Mouse (Mus musculus) gastrocnemius, adult 18-20 months (tissue): ENCODE results near the gene Acot7. TPM values are rescaled to one million over a fixed set of nuclear protein-coding genes. Genes with fewer than 3 reads are reported as not detected.
A peak's percentile ranks its signal among the peaks of the same experiment; 100 is the strongest.

ENCODE experiments used
- DNase-seq: peaks from one replicate; pipeline ENCODE4 v3.0.0; 2021; ENCODE audit warnings: low spot score
- total RNA-seq, 2 experiments: library from RNA; stranded (reverse); gene quantifications; 2 replicates each; pipeline ENCODE4 v1.2.3; 2021

Gene Acot7
- total RNA-seq, 2 experiments from 2014 or later, result 16.2 to 18.8 TPM

DNA sequence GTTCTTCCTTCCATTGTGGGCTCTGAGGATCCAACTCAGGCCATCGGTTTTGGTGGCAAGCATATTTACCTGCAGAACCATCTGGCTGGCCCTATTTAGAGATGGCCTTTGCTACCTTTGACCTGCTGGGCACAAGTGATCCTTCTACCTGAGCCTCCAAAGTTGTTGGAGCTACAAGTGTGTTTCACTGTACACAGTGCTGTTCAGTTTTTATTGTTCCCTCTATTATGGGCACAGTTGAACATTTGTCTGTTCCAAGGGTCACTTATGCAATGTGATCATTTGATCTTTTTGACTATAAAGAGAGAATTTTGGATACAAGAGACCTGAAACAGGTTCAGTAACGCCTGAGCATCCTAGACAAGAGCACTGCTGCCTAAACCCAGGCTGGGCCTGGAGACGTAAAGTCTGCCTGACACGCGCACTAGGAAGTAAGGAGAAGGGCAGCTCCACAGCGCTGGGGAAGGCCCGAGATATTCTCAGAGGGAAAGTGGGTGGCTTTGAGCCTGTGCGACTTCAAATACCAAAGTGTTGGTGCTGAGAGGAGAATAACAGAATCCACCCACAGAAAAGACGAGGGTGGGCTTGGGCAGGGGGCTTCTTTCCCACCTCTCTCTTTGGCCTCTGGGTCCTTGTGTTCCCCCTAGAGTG is 65.4 kb downstream of the Acot7 start:
- DNase-seq, result no peak

DNA sequence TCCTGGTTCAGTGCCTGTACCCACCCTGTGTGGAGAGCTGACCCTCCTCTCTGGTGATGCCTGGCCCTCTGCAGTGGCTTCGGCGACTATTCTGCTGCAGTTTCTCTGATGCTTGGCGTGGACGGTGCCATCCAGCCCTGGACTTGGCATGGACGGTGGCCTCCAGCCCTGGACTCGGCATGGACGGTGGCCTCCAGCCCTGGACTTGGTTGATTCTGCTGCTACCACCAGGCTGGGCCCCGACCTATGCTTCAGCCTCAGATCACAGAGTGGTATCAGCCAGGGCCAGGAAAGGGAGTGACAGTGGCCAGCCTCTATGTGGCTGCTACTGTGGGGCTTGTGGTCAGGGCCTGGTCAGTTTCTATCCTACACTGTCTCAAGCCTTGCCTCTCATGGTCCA is 66.0 kb downstream of the Acot7 start:
- DNase-seq, result no peak

DNA sequence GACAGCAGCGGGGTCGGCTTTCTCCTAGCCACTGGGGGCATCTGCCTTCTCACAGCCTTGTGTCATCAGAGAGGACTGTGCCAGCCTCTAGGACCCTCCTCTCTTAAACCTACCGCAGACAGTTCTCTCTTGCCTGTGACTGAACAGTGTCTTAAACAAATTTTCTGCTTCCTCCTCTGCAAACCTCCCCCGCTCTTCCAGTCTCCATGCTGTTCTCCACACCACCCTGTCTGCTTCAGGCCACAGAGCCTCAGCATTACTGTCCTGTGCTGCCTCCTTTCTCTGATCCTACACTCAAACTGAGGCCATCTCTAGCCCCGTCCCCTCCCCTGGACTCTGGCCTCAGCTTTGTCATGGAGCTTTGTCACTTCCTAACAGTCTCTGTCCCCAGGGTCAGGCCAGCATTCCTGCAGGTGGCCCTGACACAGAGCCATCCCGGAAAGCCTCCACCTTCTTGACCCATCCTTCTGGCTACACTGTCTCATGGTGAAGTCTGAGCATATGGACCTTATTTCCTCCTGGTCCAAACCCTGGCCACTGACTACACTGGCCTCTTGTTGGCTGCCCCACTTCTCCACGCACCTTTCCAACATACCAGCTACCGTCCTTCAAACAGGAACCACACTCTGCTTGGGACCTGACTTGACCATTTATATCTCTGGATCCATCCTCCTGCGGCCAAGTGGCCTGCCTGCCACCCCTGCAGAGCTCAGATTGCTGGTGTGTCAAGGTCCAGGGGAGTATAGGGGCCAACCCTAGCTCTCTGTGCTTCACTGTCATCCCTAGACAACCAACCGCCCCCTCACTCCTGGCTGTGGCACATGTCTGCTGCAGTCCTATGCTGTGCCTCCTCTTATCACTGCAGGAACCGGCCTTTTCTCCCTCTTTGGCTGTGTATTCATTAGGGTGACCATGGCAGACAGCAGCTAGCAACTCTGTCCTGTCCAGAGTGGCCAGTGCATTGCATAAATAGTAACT is 66.9 kb downstream of the Acot7 start:
- DNase-seq, result no peak

DNA sequence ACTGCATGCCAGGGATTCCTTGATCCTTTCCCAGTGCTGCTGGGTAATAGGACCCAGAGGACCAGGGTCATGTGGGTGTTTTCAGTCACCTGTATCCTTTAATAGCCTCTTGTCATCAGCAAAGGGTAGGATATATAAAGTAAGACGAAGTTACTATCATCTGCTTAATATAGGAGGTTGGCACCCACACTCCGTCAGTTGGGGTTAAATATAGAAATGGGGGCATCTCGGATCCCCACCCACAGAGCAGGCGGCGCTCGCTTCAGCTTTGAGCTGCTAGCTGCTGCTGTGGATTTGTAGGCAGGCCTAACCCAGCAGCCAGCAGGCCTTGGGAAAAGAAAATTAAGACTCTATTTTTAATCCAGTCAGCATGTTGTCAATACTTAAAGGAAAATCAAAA is 68.1 kb downstream of the Acot7 start:
- peak; percentile 66 for DNase-seq

DNA sequence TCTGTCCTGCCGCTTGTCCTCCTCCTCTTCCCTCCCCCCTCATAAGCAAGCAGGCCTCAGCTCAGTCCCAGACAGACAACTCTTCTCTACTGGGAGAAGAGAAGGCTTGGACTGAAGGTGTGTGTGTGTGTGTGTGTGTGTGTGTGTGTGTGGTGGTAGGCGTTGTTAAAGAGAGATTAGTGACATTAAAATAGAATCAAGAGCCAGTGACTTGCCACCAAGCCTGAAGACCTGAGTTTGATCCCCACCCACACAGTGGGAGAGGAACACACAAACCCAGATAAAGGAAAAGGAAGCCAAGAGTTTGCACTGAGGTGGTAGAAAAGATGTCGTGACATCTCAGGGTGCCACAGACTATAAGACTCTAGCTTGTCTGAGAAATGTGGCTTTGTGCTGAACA is 69.3 kb downstream of the Acot7 start:
- no peak for DNase-seq

DNA sequence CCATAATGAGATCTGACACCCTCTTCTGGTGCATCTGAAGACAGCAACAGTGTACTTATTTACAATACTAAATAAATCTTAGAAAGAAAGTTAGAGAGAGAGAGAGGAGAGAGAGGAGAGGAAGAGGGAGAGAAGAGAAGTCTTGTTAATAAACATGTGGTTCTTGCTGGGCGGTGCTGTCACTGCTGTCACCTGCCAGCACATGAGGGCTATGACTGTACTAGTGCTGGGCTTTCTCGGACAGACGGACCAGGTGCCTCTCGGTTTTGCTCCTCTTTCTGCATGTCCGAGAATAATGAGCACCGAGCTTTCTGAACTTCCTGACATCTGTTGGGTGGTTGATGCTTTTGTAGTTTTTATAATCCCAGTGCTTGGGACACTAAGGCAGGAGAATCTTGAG is 72.7 kb downstream of the Acot7 start:
- no peak for DNase-seq

DNA sequence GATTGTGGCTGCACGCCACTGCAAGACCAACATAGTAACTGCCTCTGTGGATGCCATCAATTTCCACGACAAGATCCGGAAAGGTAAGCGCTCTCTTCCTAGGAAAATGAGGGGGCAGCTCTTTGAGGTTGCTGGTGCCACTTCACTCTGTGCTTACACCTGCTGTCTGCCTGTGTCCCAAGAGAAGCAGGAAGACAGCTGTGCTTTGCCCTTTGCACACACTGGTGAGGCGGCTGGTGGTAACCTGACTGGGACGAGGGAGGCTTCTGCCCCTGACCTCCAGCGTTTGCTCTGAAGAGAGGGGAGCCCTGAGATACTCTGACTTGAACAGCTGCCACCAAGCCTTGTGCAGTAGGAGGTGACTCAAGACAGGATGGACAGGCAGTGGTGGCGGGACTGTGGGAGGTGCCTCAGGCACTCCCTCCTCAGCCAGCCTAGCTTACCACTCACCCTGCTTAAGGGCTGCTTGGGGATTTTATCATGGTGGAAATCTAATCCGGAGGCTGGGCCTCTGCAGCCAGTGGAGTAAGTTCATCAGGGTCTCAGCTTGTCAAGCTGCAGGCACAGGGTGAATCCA is 75.3 kb downstream of the Acot7 start:
- no peak for DNase-seq

DNA sequence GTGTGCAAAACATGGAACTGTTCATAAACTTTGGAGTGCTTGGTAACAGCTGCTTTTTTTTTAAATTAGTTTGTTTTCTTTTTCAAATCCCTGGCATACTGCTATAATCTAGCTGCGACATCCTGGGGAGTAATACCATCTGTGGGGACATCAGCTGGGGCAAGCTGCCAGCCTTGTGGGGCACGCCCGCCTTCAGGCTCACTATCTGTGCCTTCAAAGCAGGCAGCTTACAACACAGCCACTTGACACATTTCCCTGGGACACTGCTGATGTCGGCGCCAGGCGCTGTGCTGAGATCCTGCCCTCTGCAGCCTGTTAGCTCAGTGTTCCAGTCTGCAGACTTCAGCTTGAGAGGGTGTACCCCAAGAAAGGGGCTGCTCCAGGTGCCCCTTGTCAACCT is 79.1 kb downstream of the Acot7 start:
- peak; percentile 79 for DNase-seq

DNA sequence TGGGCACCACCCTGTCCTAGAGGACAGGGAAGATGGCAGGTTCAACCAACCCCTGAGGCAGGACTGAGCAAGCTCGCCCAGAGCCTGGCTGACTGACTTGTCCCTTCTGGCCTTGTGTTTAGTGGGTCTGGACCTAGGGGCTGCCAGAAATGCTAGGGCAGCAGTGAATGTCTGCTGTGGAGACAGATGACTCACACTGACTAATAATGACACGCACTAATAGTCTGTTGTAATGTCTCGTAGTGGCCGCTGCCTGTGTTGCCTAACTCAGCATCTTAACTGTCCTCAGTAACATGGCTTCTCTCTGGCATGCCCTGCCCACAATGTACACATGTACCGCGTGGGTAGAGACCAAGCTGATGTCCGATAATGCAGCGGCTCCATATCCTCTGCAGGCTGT is 82.5 kb downstream of the Acot7 start:
- no peak for DNase-seq

DNA sequence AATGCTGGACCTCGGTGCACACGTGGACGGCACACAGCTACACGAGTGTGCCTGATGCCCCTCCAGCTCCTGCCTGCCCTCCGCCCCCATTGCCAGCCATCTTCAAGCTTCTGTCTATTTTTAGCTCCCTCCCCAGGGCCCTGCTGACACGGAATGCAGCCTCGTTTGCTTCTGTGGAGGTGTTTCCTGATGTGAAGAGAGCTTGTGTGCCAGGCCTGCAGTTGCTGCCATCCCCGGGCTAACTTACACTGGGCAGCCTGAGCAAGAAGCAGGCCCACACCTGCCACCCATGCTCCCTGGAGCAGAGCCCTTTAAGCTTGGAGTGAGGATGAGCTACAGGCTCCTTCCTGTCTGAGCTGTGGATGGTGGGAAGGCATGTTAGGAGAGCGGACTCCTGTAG is 84.3 kb downstream of the Acot7 start:
- peak; percentile 43 for DNase-seq

DNA sequence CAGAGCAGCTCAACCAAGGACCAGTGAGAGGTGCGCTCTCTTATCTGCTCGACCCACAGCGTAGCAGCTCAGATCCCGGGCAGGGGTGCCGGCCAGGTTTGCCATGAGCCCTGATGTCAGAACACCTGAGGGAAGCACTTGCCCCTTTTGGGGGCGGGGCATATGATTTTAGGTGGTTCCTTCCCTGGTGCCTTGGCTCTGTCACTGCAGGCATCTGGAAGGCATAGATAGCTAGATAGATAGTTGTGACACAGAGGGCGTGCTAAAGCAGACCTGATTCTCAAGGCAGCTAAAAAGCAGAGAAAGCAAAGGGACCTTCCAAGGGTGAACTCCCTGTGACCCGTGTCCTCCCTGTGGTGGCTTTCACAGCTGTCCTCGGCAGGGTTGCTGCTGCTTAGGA is 85.2 kb downstream of the Acot7 start:
- DNase-seq, result no peak

DNA sequence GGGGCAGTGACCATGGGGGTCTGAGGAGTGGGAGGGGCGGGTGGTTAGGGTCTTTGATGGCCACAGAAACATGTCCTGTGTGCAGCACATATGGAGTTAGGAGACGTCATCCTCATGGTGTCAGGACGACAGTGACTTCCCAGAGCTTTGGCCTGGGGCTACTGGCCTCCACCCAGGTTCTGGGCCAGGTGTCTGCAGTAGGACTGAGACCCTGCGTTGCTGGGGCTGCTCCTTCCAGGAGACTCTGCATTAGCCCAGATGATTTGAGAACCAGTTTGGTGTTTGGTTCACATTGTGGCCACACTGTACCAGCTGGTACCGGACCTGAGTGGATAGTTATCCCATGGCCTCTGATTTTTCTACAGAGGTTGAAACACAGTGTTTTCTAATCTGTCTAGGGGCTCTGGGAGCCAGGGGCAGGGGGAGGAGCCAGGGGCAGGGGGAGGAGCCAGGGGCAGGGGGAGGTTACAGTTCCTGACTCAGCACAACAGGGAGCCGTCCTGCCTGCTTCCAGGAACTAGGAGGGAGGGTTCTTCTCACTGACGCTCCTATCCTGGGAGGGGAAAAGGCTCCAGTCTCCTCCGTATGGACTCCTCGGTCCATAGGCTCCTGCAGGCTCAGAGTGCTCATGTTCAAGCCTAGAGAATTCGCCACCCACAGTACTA is 85.7 kb downstream of the Acot7 start:
- no peak for DNase-seq

DNA sequence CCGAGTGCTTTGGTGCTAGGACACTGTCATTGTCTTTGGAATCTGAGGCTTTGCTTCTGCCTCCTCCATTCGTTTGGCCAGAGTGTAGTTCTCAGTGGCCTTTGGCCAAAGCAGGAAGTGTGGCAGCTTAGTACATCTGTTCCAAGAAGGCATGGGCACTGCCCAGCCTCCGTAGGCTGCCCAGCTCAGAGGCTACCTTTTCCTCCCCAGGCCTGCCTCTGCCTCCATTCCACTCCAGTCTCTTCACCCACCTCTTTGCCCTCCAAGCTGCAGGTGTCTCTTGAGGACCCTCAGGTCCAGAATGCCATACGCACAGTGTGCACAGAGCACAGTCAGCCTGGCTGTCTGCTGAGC is 86.2 kb downstream of the Acot7 start:
- DNase-seq, result no peak

DNA sequence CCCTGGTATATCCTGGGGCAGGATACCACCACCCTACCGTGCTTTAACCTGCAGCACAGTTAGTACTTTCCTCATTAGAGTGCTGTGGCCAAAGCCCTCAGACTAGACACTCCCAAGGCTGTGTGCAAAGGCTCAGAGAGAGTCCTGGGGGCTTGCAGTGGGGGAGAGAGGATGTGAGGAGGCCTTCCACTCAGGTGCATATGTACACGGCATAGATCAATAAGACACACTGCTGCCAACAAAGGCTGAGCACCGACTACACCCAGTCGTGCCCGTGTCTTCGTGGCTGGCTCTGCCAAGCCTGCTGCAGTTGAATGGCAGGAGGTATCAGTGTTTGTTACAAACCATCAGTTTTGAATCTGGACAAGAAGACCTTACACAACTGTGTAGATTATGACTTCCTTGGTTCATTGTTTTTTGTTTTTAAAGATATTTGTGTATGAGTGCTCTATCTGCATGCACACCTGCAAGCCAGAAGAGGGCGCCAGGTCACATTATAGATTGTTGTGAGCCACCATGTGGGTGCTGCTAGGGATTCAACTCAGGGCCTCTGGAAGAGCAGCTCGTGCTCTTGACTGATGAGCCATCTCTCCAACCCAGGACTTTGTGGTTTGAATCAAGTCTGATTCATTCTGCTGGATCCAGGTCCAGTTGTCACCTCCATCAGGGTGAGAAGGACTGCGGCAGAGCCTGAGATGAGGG is 87.1 kb downstream of the Acot7 start:
- no peak for DNase-seq

DNA sequence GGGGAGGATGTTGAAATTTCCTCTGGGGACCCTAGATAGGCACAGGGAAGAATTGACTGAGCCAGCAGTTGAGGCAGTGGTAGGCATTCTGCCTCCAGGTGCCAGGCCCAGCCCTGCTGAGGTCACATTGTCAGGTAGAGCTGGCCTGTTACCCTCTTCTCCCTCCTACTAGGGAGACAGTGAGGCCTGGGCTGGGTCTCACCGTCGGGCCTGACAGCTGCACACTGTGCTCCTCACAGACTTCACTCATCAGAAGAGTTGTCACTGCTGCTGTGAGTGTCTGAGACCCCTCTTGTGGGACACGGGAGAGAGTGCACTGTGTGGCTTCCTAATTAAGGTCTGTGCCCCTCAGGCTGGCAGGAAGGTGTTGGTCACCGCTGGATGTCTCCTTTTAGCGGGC is 87.9 kb downstream of the Acot7 start:
- DNase-seq, result no peak

DNA sequence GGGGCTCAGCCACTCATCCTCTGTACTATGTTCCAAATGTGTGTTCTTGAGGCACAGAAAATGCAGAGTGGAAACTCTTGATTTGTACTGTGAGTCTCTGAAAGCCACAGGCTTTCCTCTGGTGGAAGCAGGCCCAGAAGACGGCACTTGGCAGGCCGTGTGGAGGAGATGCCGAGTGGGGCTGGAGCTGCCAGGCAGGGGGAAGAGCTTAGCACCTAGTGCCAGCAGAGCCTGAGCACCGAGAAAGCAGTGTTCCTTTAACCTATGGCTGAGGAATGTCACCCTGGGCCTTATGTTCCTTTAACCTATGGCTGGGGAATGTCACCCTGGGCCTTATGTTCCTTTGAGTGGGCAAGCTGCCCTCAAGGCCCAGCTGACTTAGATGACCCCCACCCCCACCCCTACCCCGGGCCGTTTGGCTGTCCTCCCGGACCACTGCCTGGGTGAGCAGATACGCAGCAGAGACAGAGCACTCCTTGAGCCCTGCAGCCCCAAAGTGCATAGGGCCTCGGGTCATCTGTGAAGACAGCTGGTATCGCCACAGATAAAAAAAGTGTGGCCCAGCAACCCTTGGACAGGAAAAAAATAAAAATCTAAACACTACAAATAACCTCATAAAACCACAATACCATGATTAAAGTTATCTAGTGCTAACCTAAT is 88.4 kb downstream of the Acot7 start:
- DNase-seq, result peak; percentile 79

DNA sequence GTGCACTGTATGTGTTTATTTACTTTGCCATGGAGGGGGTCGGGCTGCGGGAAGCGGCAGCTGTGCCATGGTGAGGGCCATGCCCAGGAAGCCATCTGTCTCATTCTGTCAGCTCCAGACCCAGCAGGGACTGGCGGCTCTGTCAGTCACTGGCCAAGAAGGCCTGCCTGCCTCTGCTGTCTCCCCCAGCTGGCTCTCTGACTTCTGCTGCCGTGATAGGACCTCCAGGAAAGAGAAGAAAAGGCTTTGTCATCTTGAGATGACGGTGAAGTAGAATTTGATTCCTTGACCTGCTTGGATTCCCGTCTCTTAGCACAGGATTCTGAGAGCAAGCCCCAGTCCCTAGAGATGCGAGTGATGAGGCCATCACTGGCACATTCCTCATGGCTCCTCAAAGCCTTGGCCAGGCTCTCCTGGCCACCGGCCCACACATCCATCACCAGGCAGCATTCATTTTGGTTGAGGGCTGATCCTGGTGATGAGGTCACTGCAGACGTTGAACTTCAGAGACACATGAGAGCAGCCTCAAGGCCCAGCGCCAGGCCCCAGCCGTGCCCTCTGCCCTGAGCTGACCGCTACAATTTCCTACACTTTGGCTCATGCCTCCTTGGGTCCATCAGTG is 89.9 kb downstream of the Acot7 start:
- peak; percentile 73 for DNase-seq

DNA sequence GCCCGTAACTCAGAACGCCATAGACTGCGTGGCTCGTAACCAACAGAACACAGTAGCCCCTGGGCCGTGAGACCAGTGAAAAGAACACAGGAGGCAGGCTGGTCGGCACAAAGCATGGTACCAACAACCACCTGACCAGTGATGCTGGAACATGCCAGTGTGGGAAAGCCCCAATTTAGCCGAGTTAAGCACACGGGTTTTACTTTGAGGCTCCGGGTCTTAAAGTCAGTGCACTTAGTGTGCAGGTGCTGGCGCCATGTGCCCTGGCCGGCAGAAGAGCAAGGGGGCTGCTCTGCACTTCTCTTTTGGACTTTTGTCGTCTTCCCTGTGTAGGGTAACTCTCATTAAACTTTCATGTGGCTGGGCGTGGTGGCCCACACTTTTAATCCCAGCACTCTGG is 92.0 kb downstream of the Acot7 start:
- DNase-seq, result no peak

DNA sequence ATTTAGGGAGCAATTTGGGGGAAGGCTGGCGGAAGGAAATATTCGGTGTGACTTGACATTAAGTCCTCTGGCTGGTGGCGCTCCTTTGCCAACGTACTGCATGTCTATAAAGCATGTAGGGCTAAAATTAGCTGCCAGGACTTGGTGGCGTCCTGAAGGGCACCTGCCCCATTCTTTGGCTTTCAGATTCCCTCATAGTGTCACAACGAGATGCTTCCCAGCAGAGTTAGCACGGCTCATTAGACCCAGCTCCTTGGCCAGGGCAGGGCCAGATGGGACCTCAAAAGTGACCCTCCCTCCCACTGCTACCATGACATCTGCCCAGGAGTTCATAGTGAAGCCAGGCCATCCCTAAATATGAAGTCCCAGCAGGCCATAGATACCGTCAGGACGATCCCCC is 92.7 kb downstream of the Acot7 start:
- DNase-seq, result no peak

DNA sequence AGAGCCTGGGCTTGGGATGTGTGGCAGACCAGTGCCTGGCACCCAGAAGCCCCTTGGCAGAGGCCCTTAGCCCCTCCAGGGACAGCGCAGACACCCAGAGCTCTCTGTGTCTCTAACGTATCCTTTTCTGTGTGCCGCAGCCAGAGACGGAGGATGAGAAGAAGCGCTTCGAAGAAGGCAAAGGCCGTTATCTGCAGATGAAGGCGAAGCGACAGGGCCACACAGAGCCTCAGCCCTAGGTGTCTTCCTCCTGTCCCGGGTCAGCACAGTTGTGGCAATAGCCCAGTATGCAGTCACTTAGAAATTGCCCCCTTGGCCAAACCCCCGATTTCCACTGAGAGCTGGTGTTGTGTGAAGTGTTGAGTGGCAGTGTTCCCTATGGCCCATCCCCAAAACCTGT is 93.4 kb downstream of the Acot7 start:
- no peak for DNase-seq

DNA sequence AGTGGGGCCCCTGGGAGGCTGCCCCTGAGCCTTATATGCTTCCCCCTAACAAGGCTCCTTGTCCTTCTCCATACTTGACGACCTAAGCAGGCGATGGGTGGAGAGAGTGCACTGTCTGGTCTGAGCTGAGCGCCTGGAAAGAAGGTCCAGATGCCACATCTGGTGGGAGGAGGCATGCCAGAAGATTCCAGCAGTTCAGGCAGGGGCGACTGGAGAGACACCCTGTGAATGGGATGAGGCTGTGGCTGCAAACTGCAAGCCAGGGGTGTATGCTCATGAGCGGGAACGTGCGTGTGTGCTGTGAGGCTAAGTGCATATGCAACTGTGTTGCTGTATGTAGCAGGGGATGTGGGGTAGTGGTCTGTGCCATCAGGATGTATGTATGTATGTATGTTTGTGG is 94.1 kb downstream of the Acot7 start:
- no peak for DNase-seq
